Mouse (Mus musculus): ENCODE measurements around the gene Cox6b2. TPM values are rescaled to one million over a fixed set of nuclear protein-coding genes. Genes with fewer than 3 reads are reported as not detected.
"Not testable (repeated sequence)": the region's sequence is repeated elsewhere in the genome, so short reads cannot be mapped to it uniquely, and the experiment has no call there.

Cox6b2 gene
- 1 to 10 TPM in 1 of 3 experiments, under 1 TPM in 1, not detected in 1; 0.86 to 1.4 TPM for polyA plus RNA-seq (2017; shearing (Covaris generic))

DNA sequence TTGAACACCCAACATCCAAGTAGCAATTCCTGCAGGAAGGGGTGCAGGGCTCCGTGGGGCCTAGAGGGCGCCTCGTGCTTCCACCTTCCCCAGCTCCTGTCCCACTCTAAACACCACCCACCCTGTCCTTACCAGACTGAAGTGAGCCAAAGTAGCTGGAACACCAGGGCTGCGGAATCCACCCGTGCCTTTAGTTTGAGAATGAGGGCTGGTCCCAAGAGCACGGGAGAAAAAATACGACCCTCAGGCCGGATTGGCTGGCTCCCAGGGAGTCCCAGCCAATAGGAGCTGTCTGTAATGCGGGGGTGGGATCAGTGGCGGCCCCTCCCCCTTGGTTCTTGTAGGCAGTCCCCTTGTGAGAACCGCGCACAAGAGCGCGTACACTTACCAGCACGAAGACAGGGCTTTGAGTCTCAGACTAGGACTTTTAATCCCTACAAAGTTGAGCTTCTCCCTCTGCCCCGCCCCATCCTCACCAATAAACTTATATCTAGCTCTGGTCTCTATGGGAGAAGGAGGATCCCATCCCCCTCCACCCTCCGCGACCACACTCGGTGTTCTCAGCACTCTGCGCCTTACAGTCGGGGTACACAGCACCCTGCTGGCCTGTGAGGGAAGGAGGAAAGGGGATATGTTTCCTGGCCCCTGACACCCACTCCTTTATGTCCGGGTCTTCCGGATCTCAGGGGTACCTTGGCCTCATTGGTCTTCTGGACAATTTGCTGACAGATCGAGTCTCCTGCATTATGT lies at the start of gene Cox6b2:
TSS of gene Cox6b2 (minus strand) at position 274 of the 750 bp plus-strand sequence.
- ATAC-seq, result peak; percentile 52

DNA sequence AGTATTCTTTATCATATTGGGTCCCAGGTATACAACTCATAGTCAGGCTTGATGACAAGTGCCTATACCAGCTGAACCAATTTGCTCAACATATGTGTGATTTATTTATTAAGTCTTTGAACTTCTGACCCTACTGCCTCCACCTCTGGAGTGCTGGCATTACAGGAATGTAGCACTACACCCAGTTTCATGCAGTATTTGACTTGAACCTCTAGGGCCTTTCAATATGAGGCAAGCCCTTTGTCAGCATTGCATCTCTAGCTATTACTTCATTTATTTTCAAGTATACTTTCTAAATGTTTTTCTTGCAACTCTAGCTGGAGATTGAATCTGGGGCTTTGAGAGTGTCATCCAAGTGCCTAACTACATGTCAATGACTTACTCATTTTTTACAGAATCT lies 49.4 kb upstream of the Cox6b2 start:
- ATAC-seq, result no peak

DNA sequence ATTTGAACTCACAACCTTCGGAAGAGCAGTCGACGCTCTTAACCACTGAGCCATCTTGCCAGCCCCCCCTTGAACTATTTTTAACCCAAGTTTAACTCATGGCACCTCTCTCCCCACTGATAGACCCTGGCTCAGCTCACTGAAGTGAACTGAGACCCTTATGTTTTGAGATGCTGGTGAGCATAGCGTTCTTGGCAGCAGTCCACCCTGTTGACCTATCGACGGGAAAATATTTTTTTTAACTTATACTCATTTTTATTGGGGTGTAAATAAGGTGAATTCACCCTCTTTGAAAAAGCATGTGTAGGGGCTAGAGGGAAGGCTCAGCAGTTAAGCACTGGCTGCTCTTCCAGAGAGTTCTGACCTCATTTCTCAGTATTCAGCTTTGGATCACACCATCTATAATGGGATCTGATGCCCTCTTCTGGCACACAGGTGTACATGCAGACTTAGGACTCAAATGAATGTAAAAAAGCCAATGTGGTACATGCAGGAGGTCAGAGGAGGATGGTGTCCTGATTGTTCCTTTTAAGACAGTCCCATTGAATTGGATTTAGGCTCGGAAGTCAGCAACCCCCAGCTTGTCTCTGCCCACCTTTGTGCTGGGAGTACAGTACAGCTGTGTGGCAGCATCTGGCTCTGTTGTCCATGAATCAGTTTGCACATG lies 43.0 kb upstream of the Cox6b2 start:
- ATAC-seq, result peak; percentile 24

DNA sequence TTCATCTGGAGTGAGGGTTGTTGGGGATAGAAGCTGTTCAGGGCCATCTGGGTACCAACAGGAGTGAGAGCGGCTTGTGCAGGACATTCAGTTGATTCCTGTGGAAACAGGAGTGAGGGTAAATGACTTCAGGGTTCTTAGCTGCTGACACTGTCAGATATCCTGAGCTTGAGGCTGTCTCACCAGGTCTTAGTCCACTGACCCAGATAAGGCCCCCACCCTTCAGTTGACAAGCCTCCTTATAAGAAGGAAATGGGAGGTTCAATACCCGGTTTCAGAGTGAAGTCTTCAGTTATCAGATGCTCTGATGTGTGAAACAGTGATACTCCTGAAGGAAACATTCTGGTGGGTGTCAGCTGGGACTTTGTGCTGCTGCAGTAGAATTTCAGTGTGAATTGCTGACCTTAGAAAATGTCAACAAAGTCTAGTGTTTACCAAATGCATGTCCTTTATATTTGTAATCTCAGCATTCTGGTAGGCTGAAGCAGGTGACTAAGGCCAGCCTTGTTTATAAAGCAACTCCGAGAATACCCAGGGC lies 41.8 kb upstream of the Cox6b2 start:
- no peak for ATAC-seq

DNA sequence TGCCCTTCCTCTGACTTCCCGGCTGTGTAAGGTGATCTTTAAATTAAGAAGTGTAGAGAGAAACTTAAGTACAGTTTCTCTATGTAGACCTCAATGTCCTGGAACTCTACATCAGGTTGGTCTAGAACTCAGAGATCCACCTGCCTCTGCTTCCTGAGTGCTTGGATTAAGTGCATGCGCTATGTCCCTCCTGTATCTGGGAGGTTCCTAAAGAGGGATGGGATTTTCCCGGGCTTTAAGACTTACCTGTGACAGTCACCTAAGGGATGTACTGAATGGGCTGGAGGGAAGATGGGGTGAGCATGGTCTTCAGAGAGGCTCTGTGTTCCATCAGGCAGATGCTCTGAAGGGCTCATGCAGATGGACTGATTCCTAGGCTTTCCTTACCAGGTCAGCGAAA lies 40.8 kb upstream of the Cox6b2 start:
- no peak for ATAC-seq

DNA sequence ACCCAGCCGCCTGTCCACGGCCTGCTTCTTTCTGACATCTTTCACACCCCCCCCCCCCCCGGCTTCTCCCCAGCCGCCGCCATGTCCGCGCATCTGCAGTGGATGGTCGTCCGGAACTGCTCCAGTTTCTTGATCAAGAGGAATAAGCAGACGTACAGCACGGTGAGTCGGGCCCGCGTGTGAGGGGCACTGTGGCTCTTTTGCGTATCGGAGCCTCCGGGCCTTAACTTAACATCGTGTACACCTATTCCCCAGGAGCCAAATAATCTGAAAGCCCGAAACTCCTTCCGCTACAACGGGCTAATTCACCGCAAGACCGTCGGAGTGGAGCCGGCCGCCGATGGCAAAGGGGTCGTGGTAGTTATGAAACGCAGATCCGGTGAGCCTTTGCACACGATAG lies 40.4 kb upstream of the Cox6b2 start:
- not testable (repeated sequence) for ATAC-seq

DNA sequence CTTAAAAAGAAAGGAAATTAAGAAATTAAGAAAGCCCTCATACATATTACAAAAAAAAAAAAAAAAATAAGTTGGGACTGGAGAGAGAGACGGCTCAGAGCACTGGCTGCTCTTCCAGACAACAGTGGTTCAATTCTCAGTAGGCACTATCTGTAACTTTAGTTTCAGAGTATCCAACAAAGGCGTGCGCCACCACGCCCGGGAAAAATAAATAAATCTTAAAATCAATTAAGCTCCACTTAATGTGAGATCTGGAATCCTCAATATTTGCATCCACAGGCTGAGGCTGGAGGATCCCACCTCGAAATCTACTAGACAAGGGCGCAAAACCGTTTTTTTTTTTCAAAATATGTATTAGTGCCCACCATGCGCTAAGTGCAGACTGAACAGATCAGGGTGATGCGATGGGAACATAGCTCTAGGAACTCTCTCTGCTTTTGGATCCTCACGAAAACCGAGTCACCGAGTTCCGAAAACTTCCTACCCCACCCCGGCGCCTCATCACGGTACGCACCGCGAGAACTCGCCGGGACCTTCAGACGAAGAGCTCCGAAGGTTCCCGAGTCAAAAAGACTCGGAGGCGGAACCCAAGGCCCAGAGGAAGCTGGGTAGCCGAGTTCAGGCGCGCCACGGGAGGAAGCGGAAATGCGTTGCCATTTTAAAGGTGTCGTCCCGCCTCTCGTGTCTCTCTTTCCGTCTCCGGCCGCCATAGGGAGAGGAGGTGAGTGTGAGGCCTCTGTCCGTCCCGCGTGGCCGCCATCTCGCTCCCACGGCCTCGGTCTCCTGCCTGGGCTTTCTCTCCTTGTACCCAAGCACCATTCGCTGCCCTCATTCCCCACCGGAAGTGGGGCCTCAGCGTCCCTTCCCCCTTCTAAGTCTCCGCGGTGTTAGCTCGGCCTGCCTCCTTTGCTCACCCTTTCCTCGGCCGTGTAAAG lies 39.7 kb upstream of the Cox6b2 start, which contains the start of gene Rpl28:
TSS of gene Rpl28 (plus strand) at position 597 of the 935 bp plus-strand sequence.
- ATAC-seq, result peak; percentile 94

DNA sequence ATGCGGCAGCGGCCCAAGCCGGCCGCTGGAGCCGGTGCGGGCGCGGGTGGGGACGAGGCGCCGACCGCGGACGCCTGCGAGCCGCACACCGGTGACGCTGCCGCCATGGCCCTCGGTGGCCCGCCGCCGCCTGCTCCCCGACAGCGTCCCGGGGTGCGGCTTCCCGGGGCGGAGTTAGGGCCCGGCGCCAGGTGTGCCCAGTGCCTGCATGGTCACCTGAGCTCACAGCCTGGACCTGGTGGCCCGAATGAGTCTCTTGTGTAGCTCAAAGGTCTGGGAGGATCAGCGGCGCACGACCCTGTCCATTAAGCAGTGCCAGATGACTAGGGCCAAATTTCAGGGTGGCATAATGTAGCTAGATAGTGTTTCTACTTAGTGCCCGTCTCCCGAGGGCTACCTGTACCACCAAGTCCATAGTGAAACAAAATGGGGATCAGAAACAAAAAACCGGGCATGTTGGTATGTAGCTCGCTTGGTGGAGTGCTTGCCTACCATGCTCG lies 36.6 kb upstream of the Cox6b2 start, which contains the start of gene Tmem238:
TSS of gene Tmem238 (minus strand) at position 221 of the 500 bp plus-strand sequence.
- no peak for ATAC-seq

DNA sequence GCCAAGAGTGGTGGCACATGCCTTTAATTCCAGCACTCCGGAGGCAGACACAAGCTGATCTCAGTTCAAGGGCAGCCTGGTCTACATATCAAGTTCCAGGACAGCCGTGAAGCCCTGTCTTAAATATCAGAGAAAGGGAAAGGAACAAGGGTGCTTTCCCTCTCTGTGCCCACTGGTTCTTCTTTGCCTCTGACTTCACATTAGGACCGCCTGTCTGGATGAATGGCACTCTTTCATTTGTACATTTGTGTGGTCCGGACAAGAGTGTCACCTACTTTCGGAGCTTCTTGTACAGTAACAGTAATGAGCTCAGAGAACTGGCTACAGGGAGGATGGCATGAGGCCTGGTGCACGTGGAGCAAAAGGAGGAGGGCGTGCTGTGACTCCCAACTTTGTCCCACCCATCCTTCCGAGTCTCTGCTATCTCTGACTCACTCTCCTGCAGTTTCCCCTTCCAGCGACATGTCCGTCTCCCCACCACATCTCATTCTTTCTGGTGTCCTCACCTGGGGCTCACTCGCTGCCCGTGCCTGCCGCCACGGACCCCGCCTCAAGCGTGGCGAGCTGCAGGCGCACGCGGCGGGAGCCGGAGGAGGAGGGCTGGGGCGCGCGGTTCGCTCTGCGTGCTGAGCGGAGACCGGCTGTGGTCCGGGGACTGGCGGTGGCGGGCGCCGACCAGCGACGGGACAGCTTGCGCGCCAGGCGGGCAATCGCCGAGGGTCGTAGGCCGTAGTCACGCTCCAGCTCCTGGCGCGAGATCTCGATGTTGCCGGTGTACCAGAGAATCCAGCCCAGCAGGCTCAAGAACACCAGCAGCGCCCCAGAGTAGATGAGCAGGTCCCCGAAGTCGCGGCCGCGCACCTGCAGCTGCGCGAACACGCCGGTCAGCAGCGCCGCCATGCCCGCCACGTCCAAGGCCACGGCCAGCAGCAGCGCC lies 35.9 kb upstream of the Cox6b2 start:
- no peak for ATAC-seq

DNA sequence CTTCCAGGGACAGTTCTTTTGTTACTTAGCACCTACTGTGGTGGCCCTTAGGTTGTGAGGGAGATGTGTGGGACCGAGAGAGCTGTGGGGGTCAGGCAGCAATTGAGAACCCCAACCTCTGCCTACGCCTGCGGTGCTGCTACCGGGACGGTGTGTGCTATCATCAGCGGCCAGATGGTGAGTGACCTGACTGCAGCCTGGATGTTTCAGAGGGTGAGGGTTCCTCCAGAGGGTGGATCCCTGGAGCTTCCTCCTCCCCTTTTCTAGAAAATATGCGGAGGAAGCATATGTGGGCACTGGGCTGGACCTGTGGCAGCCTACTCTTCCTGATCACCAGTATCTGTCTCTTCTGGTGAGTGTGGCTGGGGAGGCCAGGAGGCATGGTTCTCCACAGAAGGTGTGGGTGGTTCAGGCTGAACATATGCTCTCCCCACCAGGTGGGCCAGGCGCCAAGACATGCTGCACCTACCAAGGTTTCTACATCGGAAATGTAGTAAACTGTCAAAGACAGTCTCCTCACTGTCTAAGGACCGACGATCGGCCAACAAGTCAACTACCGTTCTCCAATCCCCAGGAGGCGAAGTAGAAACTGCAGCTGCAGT lies 30.9 kb upstream of the Cox6b2 start:
- ATAC-seq, result no peak

DNA sequence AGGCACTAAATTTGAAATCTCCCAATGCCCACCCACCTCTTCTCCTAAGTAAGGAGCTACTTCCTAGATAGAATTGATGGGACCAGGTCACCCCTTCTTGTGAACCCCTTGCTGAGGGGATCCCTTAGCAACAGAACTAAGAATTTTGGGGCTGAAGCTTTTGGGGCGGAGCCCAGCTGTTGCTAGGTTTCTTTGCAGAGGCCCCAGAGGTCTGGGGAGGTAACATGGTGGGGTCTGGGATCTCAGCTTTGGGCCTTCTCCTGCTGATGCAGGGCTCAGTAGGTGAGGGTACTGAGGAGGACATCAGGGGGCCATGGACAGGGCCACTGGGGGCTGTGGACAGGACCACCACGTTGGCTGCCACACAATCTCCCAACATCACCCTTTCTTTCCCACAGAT lies 29.9 kb upstream of the Cox6b2 start, which contains the start of the genes Il11 and Tmem190:
TSS of gene Il11 (minus strand) at position 101 of the 400 bp plus-strand sequence.
TSS of gene Tmem190 (plus strand) at position 179 of the 400 bp plus-strand sequence.
- ATAC-seq, result no peak

DNA sequence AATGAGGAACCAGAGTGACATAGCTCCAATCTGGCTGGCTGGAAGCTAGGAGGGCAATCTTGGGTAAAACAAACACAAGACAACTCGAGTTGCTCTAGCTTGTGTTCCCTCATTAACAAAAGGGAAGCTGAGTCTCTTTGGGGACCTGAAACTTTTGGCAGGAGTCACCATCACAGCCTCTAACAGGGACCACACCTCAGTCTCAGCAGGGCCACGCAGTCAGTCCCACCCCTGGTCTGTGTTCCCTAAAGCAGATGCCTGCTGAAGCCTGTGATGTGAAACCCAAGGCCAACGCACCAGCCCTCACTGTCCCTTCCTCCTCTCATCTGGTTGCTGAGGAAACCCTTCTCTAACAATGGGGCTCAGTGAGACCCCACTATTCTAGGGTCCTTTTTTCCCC lies 29.2 kb upstream of the Cox6b2 start:
- ATAC-seq, result no peak

DNA sequence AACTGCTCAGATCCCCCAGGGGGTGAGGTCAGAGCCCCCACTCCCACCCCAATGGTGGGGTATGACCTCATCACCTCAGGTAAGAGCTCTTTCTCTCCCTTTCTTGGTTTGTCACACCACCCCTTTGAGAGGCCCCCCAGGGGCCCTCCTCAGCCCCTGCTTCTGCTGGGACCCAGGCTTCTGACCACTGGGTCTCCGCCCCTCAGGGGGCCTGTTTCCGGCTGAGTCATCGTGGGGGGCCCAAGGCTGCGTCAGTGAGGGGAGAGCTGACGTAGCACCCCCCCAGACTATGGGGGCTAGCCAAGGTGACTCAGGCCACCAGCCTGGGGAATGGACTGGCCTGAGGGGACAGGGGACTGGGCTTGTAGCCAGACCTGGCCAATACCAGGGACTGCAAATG lies 27.0 kb upstream of the Cox6b2 start:
- ATAC-seq, result no peak

DNA sequence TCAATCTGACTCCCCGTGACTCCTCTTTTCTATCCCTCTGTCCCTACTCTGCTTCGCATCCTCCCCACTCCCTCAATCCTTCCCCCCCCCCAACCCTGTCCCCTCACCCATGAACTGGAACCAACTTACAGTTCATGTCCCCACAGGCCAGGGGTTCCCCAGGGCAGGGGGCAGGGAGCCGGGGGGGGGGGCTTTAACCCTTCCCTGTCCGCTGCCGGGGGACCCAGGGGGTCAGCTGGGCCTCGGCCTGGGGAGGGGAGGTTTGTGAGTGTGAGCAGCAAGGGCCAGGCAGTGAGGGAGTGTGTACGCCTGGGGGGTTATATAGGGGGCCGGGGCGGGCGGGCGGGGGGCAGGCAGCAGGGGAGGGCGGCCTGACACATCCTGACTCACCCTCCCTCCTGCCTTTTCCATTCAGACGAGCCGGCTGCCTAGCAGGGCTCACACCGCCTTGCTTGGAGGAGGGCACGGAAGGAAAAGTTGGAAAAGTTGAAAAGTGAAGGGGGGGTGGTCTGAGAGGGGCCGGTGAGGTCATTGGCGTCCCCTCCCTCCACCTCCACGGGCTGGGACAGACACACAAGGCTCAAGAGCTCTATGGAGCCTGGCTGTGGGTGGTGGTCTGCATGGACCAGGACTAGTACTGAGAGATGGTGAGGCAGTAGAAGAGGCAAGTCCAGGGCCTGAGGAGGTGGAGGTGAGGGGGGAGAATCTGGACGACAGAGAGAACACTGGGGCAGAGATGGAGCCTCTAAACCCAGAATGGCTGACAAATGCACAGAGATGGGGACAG lies 25.1 kb upstream of the Cox6b2 start:
- ATAC-seq, result no peak

DNA sequence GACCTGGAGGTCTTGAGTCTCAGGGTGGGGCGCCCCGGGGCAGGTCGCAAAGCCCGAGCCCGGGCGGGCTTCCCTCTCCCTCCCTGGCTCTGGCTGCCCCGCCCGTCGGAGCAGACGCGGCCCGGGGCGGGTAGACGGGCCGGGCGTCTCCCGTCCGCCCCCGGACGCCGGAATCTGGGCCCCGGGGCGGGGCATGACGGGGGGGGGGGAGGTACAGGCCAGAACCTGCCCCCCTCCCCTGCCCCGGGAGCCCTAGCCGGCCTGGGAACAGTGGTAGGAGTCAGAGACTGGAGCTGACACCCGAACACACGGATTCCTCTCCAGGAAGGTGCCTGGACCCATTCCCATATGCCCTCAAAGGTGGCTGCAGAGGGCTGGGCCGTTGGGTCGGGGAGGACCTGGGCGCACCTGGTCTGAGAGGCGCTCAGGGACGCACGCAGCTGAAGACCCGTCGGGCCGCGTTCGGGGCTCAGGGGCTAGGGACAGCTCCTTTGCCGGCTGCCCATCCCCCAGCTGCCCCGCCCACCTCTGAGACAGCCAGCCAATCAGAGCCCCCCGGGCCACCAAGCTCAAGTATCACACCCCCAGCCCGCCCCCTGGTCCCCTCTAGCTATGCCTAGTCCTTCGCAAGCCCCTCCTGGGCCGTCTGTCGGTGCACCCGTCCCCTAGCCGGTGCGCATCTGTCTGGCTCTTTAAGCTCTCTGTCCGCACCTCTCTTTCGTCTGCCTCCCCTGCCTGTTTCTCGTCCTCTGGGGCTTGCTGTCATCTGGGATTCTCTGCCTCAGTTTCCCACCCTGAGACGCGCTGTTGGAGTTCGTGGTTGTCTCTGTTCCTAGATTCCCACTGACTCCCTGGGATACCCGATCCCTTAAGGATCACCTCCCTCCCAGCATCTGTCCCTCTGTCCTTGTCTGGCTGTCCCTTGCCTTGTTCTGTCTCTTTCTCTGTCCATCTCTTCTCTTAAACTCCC lies 24.3 kb upstream of the Cox6b2 start:
- peak; percentile 60 for ATAC-seq

DNA sequence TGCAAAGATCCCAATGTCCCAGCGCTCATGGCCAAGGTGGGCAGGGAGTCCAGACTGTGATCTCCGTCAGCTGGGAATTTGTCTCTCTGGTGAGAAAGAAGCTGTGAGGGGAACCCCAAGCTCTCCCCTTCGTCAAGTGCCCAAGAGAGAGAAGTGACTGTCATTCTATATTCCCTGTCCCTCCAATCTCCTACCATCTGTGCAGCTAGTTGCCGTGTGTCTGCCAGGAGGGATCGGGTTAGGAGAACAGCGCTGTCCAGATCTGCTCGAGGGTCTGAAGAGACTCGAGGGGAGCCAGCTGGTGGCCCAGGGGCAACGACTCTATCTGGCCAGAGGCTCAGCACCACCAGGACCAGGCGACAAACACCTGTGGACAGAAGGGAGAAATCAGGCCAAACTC lies 23.2 kb upstream of the Cox6b2 start:
- ATAC-seq, result no peak

DNA sequence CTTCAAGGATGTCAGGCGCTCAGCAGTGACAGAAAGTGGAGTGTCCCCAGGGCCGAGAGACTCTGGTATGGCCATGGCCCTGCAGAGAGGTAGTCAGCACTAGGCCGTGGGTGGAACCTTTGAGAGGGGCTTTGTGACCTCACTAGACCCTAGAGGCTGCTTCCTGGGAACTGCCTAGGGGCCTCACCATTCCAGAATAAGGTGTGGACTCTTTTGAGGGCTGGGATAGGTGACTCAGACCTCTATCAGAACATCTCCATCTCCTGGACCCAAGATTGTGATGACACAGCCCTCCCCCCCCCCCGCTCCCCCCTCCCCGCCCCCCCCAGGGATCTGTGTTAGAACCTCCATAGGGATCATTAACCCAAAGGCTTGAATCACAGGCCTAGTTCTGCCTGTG lies 18.3 kb upstream of the Cox6b2 start, which contains the start of gene Fam71e2:
TSS of gene Fam71e2 (minus strand) at position 101 of the 400 bp plus-strand sequence.
- ATAC-seq, result no peak
